ENCODE assay signal across 9 mouse cellular contexts in genomic region chr8:120363552-120364071, GRCm38 (mm10).
DNase-seq lines count a peak whose midpoint lies in the region; ATAC-seq and TF ChIP-seq lines count a peak whose summit lies in the region.
"Had no signal": no experiment of that assay in that cellular context is flagged by ENCODE, and none has a peak within 500 bp of the region (broad histone marks: within the 10 kb centered on the region; RNA-seq: fewer than 3 reads in every experiment).

No protein-coding gene starts in this region.

- 48% methylated on average over 10 of the region's 10 CpGs for WGBS in intestine, postnatal 0 days
- 34% methylated on average over 10 of the region's 10 CpGs for WGBS in lung, embryonic 14.5 days

- TF ChIP-seq RAD21 in CH12.LX (IDR thresholded peaks at IDR 0.05; ENCODE audit: low read depth, low read length) = peak; percentile 69

- no peaks in the 10 kb centered on the region for H3K36me3 ChIP-seq in CH12.LX (replicated peaks in 1 of 2; ENCODE audit: control insufficient read depth in 1 of 2, insufficient read depth in 1 of 2, low read length in 1 of 2)
- H3K36me3 ChIP-seq in intestine, postnatal 0 days (ENCODE audit: control insufficient read depth, insufficient read depth) = no peaks in the 10 kb centered on the region
- H3K36me3 ChIP-seq in lung, embryonic 14.5 days (ENCODE audit: insufficient read depth) = no peaks in the 10 kb centered on the region
- H3K36me3 ChIP-seq: hindbrain, embryonic 15.5 days had no signal

- H3K79me2 ChIP-seq in CH12.LX (replicated peaks; ENCODE audit: control insufficient read depth, extremely low read depth, insufficient read depth, poor library complexity, severe bottlenecking) = no peaks in the 10 kb centered on the region

- ATAC-seq in intestine, postnatal 0 days = peak; percentile 52
- peak; percentile 9; the same call in 1 of the 2 replicates for ATAC-seq in lung, embryonic 14.5 days (ENCODE audit: insufficient read depth)
- ATAC-seq in megakaryocyte-erythroid progenitor cell, adult 5-6 weeks (replicated peaks; ENCODE audit: low FRiP score, low TSS enrichment, poor library complexity, severe bottlenecking) = no peak

- H3K4me1 ChIP-seq in CH12.LX (ENCODE audit: control insufficient read depth in 1 of 2, insufficient read depth in 2 of 2) = peaks cover 8 to 31% of the 10 kb centered on the region in 2 experiments
- H3K4me1 ChIP-seq in embryonic fibroblast, embryonic 13.5 days (ENCODE audit: control insufficient read depth, insufficient read depth, low read length) = no peaks in the 10 kb centered on the region
- H3K4me1 ChIP-seq in intestine, postnatal 0 days (replicated peaks; ENCODE audit: control insufficient read depth, insufficient read depth, low read length) = peaks cover 7% of the 10 kb centered on the region; the same call in 1 of the 2 replicates
- peaks cover 8% of the 10 kb centered on the region; the same call in 1 of the 2 replicates for H3K4me1 ChIP-seq in lung, embryonic 14.5 days (ENCODE audit: insufficient read depth)

- no peak overlapping the region for H3K9ac ChIP-seq in CH12.LX (ENCODE audit: insufficient read depth, low read depth)
- no peak overlapping the region for H3K9ac ChIP-seq in intestine, postnatal 0 days (ENCODE audit: low read depth, low read length)
- H3K9ac ChIP-seq in lung, embryonic 14.5 days = no peak overlapping the region
- H3K9ac ChIP-seq: hindbrain, embryonic 15.5 days had no signal

- peak; percentile 93 for DNase-seq in 416B (ENCODE audit: low read depth)
- no peak for DNase-seq in CH12.LX (ENCODE audit: extremely low read depth)
- peak; percentile 73 for DNase-seq in lung, embryonic 14.5 days
- DNase-seq in thymus, postnatal 25 days = peak; percentile 50
- DNase-seq in frontal cortex, postnatal 14 days (ENCODE audit: low spot score in 2 of 2) = no peak

- TF ChIP-seq POLR2A in CH12.LX (IDR thresholded peaks at IDR 0.05; ENCODE audit: low read depth, low read length) = no peak
- TF ChIP-seq POLR2A in embryonic fibroblast, embryonic 13.5 days (IDR thresholded peaks at IDR 0.05; ENCODE audit: low read depth, low read length) = no peak

- peak; percentile 61 to 83 for TF ChIP-seq CTCF in CH12.LX (conservative IDR thresholded peaks at IDR 0.05 in 1 of 2, IDR thresholded peaks at IDR 0.05 in 1 of 2; ENCODE audit: low read depth in 2 of 2, low read length in 2 of 2)
- TF ChIP-seq CTCF in embryonic fibroblast, embryonic 13.5 days (IDR thresholded peaks at IDR 0.05; ENCODE audit: borderline replicate concordance, insufficient read depth, low read length) = peak; percentile 55
- peak; percentile 79 for TF ChIP-seq CTCF in intestine, postnatal 0 days (IDR thresholded peaks at IDR 0.05; ENCODE audit: low read depth)
- TF ChIP-seq CTCF in lung, embryonic 14.5 days (IDR thresholded peaks at IDR 0.05; ENCODE audit: low read depth) = peak; percentile 76

- H3K4me2 ChIP-seq in CH12.LX (ENCODE audit: insufficient read depth, low read depth, poor library complexity, severe bottlenecking) = no peak overlapping the region
- H3K4me2 ChIP-seq in intestine, postnatal 0 days (replicated peaks; ENCODE audit: low read depth) = no peak overlapping the region
- no peak overlapping the region for H3K4me2 ChIP-seq in lung, embryonic 14.5 days
- H3K4me2 ChIP-seq: hindbrain, embryonic 15.5 days had no signal

- peaks cover 9% of the 10 kb centered on the region for H3K27me3 ChIP-seq in CH12.LX (replicated peaks)
- no peaks in the 10 kb centered on the region for H3K27me3 ChIP-seq in intestine, postnatal 0 days (replicated peaks; ENCODE audit: control insufficient read depth, insufficient read depth, low read length)
- H3K27me3 ChIP-seq in lung, embryonic 14.5 days (ENCODE audit: insufficient read depth, low read length) = no peaks in the 10 kb centered on the region
- H3K27me3 ChIP-seq: hindbrain, embryonic 15.5 days had no signal

- TF ChIP-seq EP300 in CH12.LX (IDR thresholded peaks at IDR 0.05; ENCODE audit: low read length) = no peak

- no peak overlapping the region for H3K27ac ChIP-seq in CH12.LX (ENCODE audit: insufficient read depth, low read depth)
- no peak overlapping the region for H3K27ac ChIP-seq in embryonic fibroblast, embryonic 13.5 days (ENCODE audit: insufficient read depth, low read length)
- peak overlapping the region; percentile 41; the same call in 1 of the 2 replicates for H3K27ac ChIP-seq in intestine, postnatal 0 days (ENCODE audit: low read depth, low read length)
- no peak overlapping the region for H3K27ac ChIP-seq in lung, embryonic 14.5 days (ENCODE audit: low read depth)
- H3K27ac ChIP-seq: hindbrain, embryonic 15.5 days had no signal

- H3K4me3 ChIP-seq in CH12.LX (replicated peaks in 1 of 3; ENCODE audit: low read depth in 2 of 3, low read length in 2 of 3, poor library complexity in 1 of 3) = no peak overlapping the region
- no peak overlapping the region for H3K4me3 ChIP-seq in embryonic fibroblast, embryonic 13.5 days (ENCODE audit: insufficient read depth, low read length)
- H3K4me3 ChIP-seq in intestine, postnatal 0 days (ENCODE audit: low read depth, low read length) = no peak overlapping the region
- H3K4me3 ChIP-seq in lung, embryonic 14.5 days (ENCODE audit: low read depth, low read length) = no peak overlapping the region
- H3K4me3 ChIP-seq: hindbrain, embryonic 15.5 days had no signal

- dilution Hi-C loops in CH12.LX (cut with MboI; ENCODE audit: extremely low pct_ligation_motif_present, extremely low pct_unique_long_range_greater_than_20kb, low sequenced_read_pairs) = no loop called here

- H3K9me3 ChIP-seq in CH12.LX (replicated peaks; ENCODE audit: low read length) = peaks cover 2% of the 10 kb centered on the region
- H3K9me3 ChIP-seq in intestine, postnatal 0 days (ENCODE audit: control insufficient read depth) = no peaks in the 10 kb centered on the region
- H3K9me3 ChIP-seq in lung, embryonic 14.5 days (ENCODE audit: low read depth, low read length) = no peaks in the 10 kb centered on the region
- H3K9me3 ChIP-seq: hindbrain, embryonic 15.5 days had no signal

- in situ Hi-C loops in CH12.LX (cut with MboI; ENCODE audit: low pct_ligation_motif_present, low pct_unique_long_range_greater_than_20kb, low sequenced_read_pairs) = loop anchor here (5.0 kb wide), 1 partner anchor 41 kb away; no protein-coding TSS in a partner anchor

TF ChIP-seq in CH12.LX, 34 proteins besides CTCF, POLR2A, EP300 and RAD21:
- no peak for TF ChIP-seq MAFK (IDR thresholded peaks at IDR 0.05; ENCODE audit: insufficient replicate concordance, low read length)
- 0 out of 2 replicates have a peak, but pooled peaks have one; percentile 3 for TF ChIP-seq ZC3H11A (IDR thresholded peaks at IDR 0.05; ENCODE audit: low read depth, low read length)
- TF ChIP-seq SMC3 (IDR thresholded peaks at IDR 0.05; ENCODE audit: low read depth, low read length) = peak; percentile 85

Comparison
In these comparisons a context has a peak if more than half of its experiments do, and no peak if none do; other contexts are left out.
1. DNase-seq: peak in 416B (single experiment), lung, embryonic 14.5 days (single experiment) and thymus, postnatal 25 days (single experiment); none in CH12.LX (single experiment) and frontal cortex, postnatal 14 days (0 of 2).
2. Peak in every context shown above with its lines, with median percentiles within 50 percentile points of each other: CTCF ChIP-seq.